Mouse (Mus musculus): Measurements from ENCODE around the gene Plk3.
"Not testable (repeated sequence)": the region's sequence is repeated elsewhere in the genome, so short reads cannot be mapped to it uniquely, and the experiment has no call there.

Plk3 gene

DNA sequence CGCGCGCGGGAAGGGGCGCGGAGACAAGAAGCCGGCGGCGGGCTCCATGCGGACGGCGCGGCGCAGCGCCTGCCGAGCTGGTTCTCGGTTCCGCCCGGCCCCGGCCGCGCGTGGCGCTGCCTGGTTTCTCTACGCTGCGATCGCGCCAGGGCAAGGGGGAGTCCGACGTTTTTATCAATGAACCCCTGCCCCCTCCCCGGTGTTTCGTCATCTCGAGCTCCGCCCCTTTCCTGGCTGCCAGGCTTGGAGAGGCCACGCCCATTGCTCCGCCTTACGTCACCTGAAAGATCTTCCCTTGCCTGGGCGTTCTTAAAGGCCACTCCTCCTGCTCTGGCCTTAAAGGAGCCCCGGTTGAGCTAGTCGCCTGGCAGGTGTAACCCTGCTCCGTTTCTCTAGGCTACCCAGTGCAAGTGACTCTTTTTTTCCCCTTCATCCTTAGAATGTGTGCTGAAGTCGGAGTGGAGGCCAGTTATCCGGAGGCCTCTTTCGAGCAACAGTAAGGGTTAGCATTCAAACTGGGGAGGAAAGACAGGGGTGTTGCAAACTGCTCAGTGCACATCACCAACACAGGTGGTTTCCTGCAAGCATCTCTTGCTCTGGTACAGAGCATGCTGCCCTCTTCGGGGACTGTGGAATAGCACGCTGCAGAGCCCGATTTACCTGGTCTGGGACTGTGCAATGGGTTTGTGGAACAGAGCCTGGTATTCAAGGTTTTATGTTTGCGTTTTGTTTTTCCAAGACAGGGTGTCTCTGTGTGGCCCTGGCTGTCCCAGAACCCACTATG, at the start of gene Plk3:
Plk3 (minus strand) TSS at position 147 of the 784 bp plus-strand sequence.
- DNase-seq (ENCODE audit: extremely low spot score, low spot score): peak; percentile 96

DNA sequence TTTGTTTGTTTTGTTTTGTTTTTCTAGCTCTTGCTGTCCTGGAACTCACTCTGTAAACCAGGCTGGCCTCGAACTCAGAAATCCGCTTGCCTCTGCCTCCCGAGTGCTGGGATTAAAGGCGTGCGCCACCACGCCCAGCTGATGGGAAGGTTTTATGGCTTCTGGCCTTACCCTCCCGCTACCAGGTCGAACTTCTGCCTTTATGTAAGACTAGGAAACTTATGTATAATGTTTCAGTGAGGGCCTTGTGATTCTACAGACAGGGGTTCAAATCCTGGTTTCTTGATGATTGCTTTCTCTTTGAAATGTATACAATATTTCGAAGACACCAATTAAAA, 49.0 kb upstream of the Plk3 start:
- not testable (repeated sequence) for DNase-seq (ENCODE audit: extremely low spot score, low spot score)

DNA sequence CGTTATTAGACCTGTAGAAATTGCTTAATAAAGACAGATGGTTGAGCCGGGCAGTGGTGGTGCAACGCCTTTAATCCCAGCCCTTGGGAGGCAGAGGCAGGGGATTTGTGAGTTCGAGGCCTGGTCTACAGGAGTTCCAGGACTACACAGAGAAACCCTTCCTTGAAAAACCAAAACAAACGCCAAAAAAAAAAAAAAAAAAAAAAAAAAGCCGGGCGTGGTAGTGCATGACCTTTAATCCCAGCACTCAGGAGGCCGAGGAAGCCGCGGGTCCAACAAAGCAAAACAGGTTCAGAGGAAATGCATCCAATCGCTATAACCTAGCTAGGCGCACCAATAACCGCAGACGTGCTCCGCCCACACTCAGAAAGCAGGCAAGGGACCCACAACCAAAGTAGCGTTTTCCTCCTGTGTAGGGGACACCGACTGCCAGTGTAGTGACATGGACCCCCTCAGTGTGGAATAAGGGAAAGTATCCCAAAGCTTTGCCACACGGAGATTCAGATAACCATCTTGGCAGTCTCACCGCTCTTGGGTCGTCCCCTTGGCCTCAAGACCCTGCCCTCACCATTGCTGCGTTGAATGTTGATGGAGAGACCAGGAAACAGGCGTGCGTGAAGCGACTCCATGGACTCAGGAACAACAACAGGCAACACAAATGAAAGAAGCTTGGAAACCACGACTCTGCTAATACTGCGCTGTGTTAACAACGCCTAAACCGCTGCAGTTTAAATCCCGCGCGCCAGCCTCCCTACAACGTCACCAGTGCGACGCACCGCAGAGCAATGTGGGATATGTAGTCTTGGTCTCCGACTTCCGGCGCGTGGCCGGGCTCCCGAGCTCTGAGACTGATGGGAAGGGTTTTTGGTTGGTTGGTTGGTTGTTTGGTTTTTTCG, 48.3 kb upstream of the Plk3 start, which contains the start of gene Kif2c:
Kif2c (minus strand) TSS at position 777 of the 896 bp plus-strand sequence.
- peak; percentile 90 for DNase-seq (ENCODE audit: extremely low spot score, low spot score)

DNA sequence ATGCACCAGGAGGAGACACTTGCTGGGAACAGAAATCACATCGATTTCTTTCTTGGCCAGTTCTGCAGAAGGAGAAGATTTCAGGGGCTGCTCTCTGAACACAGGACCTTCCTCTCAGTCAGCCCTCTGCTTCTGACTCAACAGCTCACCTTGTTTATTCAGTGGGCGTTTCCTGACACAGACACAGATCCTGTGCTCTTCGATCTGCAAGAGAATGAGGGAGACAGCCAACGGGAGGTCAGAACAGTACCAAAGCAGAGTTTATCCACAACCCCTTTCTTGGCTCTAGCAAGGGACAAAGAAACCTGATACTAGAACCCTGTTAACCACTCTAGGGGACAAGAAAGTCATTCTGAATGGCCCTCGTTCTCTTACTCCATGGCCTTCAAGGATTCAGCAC, 36.2 kb upstream of the Plk3 start:
- DNase-seq (ENCODE audit: extremely low spot score, low spot score): no peak

DNA sequence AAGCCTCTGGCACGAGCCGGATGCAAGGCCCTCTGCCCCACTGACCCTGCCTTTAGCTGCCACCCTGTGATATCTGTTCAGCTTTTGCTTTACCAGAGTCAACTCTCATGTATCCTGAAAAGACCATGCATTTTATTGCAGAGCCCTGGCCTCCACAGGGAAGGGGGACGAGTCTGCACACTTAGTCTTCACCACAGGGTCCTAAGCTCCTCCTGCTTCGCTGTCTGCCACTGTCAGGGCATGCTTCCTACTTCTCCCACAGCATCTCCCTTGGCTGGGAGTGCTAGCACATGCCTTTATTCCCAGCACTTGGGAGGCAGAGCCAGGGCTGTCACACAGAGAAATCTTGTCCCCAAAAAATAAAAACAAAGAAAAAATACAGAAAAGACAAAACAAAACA, 27.4 kb upstream of the Plk3 start:
- no peak for DNase-seq (ENCODE audit: extremely low spot score, low spot score)

DNA sequence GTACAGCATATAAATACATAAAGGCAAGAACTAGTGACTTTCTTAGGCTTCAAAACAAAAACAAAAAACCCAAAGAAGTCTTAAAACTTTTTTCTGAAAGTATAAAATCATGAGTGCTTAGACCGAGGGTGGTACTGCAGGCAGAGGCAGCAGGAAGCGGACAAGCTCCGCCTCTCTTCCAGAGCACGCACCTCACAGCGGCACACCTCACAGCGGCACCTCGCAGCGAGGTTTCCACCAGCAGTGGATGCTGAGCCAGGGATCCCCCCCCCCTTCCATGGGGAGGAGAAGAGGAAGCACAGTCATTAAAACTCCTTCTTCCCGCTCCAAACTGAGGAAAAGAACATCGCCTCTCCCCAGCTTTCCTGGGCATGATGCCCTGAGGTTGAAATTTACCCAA, 25.9 kb upstream of the Plk3 start:
- DNase-seq (ENCODE audit: extremely low spot score, low spot score): no peak

DNA sequence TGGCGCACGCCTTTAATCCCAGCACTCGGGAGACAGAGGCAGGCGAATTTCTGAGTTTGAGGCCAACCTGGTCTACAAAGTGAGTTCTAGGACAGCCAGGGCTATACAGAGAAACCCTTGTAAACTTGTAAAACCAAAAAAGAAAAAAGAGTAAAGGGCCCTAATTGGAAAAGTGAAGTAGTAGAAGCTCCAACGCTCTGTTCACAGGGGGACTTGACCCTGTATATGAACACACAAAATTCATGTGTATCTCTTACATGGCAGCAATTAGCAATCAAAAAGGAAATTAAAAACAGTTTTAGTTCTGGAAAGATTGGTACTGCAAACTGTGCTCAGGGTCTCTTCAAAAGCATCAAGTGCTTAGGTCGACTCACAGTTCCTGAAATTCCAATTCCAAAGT, 22.6 kb upstream of the Plk3 start:
- DNase-seq (ENCODE audit: extremely low spot score, low spot score): no peak

DNA sequence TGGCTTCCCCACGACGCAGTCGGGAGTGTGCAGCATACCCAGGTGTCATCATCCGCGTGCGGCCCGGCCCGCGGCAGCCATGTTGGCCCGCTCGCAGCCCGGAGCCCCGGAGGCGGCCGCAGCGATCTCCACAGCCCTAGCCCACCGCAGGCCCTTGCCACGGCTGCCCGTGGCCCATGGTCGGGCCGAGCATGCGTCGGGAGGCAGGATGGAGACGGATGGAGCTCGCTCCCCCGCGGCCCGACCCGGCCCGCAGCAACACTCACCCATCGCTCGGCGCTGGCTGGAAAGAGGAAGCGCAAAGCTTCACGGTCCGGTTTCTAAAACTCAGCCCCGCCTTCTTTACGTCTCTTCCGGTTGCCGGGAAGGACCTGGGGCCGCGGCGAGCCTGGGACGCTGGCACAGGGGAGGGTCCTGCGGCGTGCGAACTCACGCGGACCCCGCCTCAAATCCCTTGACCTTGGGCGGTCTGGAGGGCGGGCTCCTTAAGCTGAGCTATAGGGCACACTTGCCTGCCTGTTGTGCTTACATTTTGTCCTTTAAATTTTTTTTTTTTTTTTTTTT, 22.1 kb upstream of the Plk3 start, which contains the start of gene Rps8:
Rps8 (minus strand) TSS at position 452 of the 564 bp plus-strand sequence.
- DNase-seq (ENCODE audit: extremely low spot score, low spot score): peak; percentile 92

DNA sequence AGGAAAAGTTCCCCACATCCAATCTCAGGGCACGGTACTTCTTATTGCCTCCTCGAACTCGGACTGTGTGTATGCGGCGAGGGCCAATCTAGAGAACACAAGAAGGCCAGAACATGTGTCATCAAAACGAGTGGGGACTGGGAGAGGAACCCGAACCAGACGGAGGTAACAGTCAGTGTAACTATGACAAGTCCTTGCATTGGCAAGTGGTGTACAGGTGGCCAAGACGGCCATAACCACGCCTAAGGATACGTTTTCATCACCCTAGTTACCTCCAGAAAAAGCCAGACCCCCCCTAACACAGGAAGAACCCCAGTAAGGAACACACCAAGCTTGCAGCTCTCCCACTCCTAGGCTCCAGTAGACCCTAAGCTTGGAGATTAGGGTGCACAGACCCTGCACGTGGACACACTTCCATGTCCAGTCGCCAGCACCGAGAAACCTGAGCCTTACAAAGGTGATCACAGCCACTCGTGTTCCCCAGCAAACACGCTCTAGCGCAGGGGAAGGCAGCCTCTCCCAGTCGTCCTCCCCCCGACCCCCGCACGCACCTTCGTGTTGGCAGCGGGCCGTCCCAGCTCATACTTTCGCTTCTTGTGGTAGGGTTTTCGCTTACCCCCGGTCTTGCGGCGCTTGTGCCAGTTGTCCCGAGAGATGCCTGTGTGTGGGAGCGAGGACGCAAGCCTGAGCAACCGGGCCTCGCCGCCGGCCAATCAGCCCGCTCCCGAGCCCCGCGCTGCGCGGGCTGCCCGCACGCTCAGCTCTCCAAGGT, 21.4 kb upstream of the Plk3 start:
- no peak for DNase-seq (ENCODE audit: extremely low spot score, low spot score)

DNA sequence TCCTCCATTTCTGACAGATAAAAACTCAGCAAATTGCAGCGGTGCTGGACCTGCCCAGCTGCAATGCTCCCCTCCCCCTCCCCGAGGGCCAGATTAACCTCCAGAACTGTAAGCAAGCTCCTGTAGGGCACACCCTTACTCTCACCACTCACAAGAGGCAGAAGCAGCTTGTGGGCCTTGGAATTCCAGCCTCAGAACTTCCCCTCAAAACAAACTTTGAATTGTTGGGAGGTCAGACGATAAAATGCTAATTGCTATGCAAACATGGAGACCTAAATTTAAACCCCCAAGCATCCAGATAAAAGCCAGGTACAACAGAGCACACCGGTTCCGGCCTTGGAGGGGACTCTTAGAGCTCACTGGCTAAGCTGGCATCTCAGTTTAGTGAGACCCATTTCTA, 19.0 kb upstream of the Plk3 start:
- DNase-seq (ENCODE audit: extremely low spot score, low spot score): no peak

DNA sequence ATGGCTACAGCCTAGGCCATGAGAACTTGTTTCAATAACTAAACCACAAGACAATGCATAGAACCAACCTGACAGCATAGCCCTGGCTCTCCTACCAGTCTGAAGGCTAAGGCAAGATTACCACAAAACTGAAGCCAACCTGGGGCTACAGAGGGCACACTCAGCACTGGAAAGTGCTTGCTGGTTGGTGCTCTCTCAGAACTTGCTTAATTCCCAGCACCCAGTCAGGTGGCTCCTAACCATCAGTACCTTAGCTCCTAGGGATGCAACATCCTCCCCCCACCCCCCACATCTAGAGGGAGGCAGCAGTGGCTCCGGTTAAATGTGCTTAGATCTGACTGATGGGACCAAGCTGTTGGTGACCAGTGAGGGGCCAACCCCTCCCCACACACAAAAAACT, 17.7 kb upstream of the Plk3 start:
- no peak for DNase-seq (ENCODE audit: extremely low spot score, low spot score)

DNA sequence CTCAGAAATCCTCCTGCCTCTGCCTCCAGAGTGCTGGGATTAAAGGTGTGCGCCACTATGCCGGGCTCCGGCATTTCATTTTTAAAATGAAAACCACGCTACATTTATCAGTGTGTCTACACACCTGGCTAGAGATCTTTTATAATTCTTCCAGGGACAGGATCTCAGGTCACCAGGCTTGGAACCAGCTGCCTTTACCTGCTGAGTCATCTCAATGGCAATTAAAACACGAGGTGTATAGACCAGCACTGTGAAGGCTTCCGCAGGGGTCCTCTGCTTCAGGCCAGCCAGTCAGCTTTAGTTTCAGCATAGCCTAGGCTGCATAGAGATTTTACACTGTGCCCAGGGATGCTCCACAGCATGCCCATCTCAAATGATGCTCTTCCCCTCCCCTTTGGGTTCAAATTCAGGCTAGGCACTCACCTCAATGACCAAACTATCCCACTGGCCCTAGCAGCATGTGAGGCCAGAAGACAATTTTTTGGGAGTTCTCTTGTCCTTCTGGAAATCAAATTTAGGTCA, 16.5 kb upstream of the Plk3 start:
- no peak for DNase-seq (ENCODE audit: extremely low spot score, low spot score)

DNA sequence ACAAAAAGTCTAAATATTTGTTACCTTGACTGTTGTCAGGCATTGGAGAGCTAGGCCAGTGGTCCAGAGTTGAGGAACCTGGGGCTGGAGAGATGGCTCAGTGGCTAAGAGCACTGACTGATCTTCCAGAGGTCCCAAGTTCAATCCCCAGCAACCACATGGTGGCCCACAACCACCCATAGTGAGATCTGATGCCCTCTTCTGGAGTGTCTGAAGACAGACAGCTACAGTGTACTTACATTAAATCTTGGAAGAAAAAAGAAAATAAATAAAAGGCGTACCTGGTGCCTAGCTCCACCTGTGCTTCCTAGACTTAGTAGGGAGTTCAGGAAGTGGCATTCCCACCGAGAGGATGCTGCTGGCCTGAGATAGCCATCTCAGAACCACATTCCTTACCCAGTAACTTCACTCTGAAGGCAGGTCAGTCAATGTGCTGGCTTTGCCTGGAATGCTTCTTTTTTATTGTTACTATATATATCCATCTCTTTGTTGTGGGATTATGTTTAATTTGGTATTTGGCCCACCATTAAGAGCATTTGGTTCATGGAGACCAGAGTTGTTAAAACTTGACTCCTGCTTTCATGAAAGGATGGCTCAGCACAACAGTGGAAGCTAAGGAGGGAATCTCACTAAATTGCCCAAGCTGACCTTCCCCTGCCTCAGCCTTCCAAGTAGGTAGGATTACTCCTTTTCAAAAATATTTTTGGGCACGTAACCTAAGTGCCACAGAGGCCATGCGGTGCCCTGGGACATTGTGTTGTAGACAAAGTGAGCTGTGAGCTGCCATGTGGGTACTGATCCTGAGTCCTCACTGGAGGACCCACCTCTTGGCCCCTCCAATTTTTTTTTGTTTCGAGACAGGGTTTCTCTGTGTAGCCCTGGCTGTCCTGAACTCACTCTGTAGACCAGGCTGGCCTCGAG, 15.8 kb upstream of the Plk3 start:
- peak; percentile 39 for DNase-seq (ENCODE audit: extremely low spot score, low spot score)

DNA sequence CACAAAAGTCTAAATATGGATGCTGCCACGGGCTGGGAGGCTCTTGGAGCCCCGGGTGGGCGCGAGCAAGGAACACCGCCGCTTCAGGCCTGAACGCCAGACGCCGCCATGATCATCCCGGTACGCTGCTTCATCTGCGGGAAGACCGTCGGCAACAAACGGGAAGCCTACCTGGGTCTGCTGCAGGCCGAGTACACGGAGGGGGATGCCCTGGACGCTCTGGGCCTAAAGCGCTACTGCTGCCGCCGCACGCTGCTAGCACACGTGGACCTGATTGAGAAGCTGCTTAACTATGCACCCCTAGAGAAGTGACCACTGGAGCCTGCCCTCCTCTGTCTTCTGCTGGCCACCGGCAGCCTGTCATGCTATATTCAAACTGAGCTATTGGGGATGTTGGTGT, 15.1 kb upstream of the Plk3 start:
- no peak for DNase-seq (ENCODE audit: extremely low spot score, low spot score)

DNA sequence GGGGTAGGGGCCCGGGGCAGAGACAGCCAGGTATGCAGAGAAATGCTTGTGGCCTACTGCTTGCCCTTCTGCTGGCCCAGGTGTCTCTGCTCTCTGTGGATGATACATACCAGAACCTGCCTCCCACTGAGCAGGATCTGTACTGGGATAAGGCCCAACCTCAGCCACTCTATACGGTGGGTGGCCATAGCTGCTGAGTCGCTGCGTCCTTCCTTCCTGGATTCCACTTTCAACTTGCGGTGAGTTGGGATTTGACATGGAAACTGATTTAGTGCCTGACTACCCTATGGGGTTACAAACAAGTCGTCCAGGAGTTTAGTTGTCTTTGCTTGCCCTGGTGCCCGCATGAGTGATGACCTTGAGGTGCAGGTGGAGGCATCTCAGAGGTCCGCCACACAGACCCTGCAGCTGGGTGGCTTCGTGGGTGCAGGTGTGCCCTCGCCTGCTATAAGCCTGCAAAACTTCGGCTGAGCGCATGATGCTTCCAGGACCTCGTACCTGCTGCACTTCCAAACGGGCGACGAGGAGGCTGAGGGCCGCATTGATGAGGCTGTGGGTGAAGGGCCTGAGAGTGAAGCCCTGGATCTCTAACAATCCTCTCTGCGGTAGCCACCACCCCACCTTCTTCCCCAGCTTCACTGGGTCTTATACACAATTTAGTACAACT, 14.4 kb upstream of the Plk3 start:
- no peak for DNase-seq (ENCODE audit: extremely low spot score, low spot score)

DNA sequence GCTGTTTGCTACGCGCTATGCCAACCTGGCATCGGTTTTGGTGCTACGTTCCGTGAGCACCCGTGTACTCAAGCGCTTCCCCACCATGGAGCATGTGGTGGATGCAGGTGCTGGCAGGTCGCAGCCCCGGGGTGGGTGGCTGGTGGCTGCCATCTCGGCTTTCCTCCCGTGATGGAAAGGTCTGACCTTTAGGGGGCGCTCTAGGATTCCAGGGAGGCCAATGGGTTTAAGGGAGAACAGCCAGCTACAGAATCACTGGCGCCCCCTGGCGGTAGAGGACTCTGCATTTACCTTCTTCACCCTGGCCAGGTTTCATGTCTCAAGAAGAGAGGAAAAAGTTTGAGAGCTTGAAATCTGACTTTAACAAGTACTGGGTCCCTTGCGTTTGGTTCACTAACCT, 12.4 kb upstream of the Plk3 start:
- DNase-seq (ENCODE audit: extremely low spot score, low spot score): peak; percentile 86

DNA sequence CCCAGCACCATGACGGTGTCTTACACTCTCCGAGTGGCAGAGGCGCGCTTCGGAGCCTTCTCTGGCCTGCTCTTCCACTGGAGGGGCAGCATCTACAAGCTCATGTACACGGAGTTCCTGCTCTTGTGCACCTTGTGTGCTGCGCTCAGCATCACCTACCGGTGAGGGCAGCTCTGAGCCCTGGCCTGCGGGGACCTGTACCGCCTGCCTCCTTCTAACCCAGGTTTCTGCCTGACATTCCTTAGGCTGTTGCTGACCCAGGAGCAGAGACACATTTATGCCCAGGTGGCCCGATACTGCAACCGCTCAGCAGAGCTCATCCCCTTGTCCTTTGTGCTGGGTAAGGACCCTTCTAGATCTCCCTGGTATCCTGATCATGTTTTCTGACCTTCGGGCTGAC, 11.5 kb upstream of the Plk3 start:
- no peak for DNase-seq (ENCODE audit: extremely low spot score, low spot score)

DNA sequence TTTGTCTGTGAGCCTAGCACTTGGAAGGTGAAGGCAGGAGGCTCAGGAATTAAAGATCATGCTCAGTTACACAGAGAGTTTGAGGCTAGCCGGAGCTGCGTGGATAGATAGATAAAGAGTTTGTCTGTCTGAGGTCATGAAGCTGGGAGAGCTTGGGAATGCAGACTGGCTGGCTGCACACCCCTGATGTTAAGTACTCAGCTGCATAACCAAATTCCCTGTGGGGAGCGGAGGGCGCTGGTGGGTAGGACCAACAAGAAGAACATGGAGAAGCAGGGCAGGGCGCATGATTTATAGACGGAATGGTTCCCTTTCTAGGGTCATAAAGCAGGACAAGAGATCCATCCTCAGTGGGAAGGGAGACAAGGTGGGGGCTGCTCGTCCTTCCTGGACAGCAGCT, 9.3 kb upstream of the Plk3 start:
- no peak for DNase-seq (ENCODE audit: extremely low spot score, low spot score)

DNA sequence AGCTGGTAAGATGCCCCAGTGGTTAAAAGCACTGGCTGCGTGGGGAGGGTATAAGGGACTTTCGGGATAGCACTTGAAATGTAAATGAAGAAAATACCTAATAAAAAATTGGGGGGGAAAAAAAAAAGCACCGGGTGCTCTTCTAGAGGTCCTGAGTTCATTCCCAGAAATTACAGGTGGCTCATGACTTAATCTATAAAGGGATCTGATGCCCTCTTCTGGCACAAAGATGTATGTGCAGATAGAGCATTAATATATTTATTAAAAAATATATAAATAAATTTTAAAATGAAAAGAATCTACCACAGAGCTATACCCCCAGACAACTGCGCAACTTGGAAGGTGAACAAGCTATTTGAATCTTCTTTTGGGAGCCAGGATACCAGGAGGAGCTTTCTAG, 6.8 kb upstream of the Plk3 start:
- no peak for DNase-seq (ENCODE audit: extremely low spot score, low spot score)

DNA sequence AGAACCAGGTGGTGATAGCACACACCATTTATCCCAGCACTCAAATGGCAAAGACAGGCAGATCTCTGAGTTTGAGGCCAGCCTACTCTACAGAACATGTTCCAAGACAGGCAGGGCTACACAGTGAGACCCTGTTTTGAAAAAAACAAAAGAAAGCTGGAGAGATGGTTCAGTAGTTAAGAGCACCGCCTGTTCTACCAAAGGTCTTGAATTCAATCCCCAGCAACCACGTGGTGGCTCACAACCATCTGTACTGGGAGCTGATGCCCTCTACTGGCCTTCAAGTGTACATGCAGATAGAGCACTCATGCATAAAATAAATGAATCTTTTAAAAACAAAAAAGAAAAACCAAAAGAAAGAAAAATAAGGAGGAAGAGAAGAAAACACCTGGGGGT, 5.5 kb upstream of the Plk3 start:
- no peak for DNase-seq (ENCODE audit: extremely low spot score, low spot score)

Measured in neural tube, embryonic 10.5 days (tissue).